Mouse (Mus musculus): ENCODE data around the gene Dhps.
"Not testable (repeated sequence)": the region's sequence is repeated elsewhere in the genome, so short reads cannot be mapped to it uniquely, and the experiment has no call there.

GRCm38 (mm10) chr8:85082169-85082568, 10.6 kb downstream of the Dhps start:
- TF ChIP-seq EP300 (optimal IDR thresholded peaks at IDR 0.05); CTCF (IDR thresholded peaks at IDR 0.05; ENCODE audit: low read depth): not testable (repeated sequence)

Measured in stomach, postnatal 0 days (tissue).